Mouse (Mus musculus) CH12.LX (cell line): Measurements from ENCODE around the gene Adra2a. TPM values are rescaled to one million over a fixed set of nuclear protein-coding genes. Genes with fewer than 3 reads are reported as not detected.

Experiments
- DNase-seq: peaks from one replicate; pipeline ENCODE4 v3.0.0-alpha.2; 2013; ENCODE audit errors: extremely low read depth
- H3K27ac ChIP-seq: 2 replicates; pipeline ENCODE4 v1.5.1; 2012; ENCODE audit warnings: low read depth, mild to moderate bottlenecking, control low read depth, moderate library complexity; ENCODE audit not compliant: insufficient read depth
- H3K27me3 ChIP-seq: replicated peaks from 2 replicates; pipeline ENCODE3; 2012; ENCODE audit warnings: inconsistent platforms
- H3K36me3 ChIP-seq, 2 experiments: replicated peaks in 1 of 2; 2 replicates each; pipeline versions ENCODE3 to v1.6.1; 2012; ENCODE audit warnings: inconsistent platforms in 1 of 2, low read length in 1 of 2, mild to moderate bottlenecking in 1 of 2, mixed read lengths in 1 of 2, moderate library complexity in 1 of 2; ENCODE audit not compliant: control insufficient read depth in 1 of 2, insufficient read depth in 1 of 2
- H3K4me1 ChIP-seq, 2 experiments: 2 replicates each; pipeline ENCODE4 v1.6.1; 2012; ENCODE audit warnings: inconsistent platforms in 1 of 2, moderate library complexity in 1 of 2; ENCODE audit not compliant: insufficient read depth in 2 of 2, control insufficient read depth in 1 of 2
- H3K4me2 ChIP-seq: 2 replicates; pipeline ENCODE4 v1.6.1; 2012; ENCODE audit warnings: low read depth, mild to moderate bottlenecking, control low read depth; ENCODE audit not compliant: poor library complexity, insufficient read depth, severe bottlenecking
- H3K4me3 ChIP-seq, 3 experiments: fragments of 150-350 bp in 1 of 3; sonication (generic) in 1 of 3; replicated peaks in 1 of 3; 2 replicates each; pipeline versions ENCODE3 to v1.5.1; 2011 to 2012; ENCODE audit warnings: low read depth in 2 of 3, low read length in 2 of 3, mild to moderate bottlenecking in 2 of 3, moderate library complexity in 2 of 3, control low read depth in 1 of 3, improper control_type of control experiment in 1 of 3, inconsistent platforms in 1 of 3, mixed read lengths in 1 of 3; ENCODE audit not compliant: poor library complexity in 1 of 3
- H3K79me2 ChIP-seq: replicated peaks from 2 replicates; pipeline ENCODE4 v1.6.1; 2012; ENCODE audit warnings: mild to moderate bottlenecking, moderate library complexity; ENCODE audit not compliant: control insufficient read depth, poor library complexity, insufficient read depth, severe bottlenecking; ENCODE audit errors: extremely low read depth
- H3K9ac ChIP-seq: 2 replicates; pipeline ENCODE4 v1.6.1; 2012; ENCODE audit warnings: low read depth, mild to moderate bottlenecking, control low read depth, moderate library complexity; ENCODE audit not compliant: insufficient read depth
- H3K9me3 ChIP-seq: replicated peaks from 2 replicates; pipeline ENCODE3; 2012; ENCODE audit warnings: low read length, inconsistent platforms, mixed read lengths
- CHD1 ChIP-seq: IDR thresholded peaks from 2 replicates; pipeline ENCODE4 v1.6.1; 2012; ENCODE audit warnings: low read depth, low read length, improper control_type of control experiment, inconsistent platforms
- CHD2 ChIP-seq: IDR thresholded peaks from 2 replicates; pipeline ENCODE4 v1.6.1; 2011; ENCODE audit warnings: low read length, improper control_type of control experiment
- CTCF ChIP-seq, 2 experiments: IDR thresholded peaks in 1 of 2; conservative IDR thresholded peaks in 1 of 2; 2 replicates each; pipeline ENCODE4 v1.5.1; 2011 to 2012; ENCODE audit warnings: low read depth in 2 of 2, low read length in 2 of 2, improper control_type of control experiment in 1 of 2, inconsistent platforms in 1 of 2, mild to moderate bottlenecking in 1 of 2, moderate library complexity in 1 of 2
- E2F4 ChIP-seq: IDR thresholded peaks from 2 replicates; pipeline ENCODE4 v1.6.1; 2011; ENCODE audit warnings: low read depth, low read length, improper control_type of control experiment; ENCODE audit not compliant: insufficient replicate concordance
- EP300 ChIP-seq: IDR thresholded peaks from 2 replicates; pipeline ENCODE4 v1.6.1; 2011; ENCODE audit warnings: low read length, improper control_type of control experiment
- GABPA ChIP-seq: IDR thresholded peaks from 2 replicates; pipeline ENCODE4 v1.6.1; 2012; ENCODE audit warnings: low read depth, low read length, improper control_type of control experiment, inconsistent platforms; ENCODE audit not compliant: insufficient replicate concordance
- HCFC1 ChIP-seq: IDR thresholded peaks from 2 replicates; pipeline ENCODE4 v1.6.1; 2012; ENCODE audit warnings: low read depth, mild to moderate bottlenecking, inconsistent platforms, low read length, improper control_type of control experiment
- IRF4 ChIP-seq: IDR thresholded peaks from 2 replicates; pipeline ENCODE4 v1.6.1; 2014; ENCODE audit warnings: low read depth, mild to moderate bottlenecking, inconsistent platforms, low read length, improper control_type of control experiment
- MAFK ChIP-seq: IDR thresholded peaks from 2 replicates; pipeline ENCODE4 v1.6.1; 2011; ENCODE audit warnings: low read length, improper control_type of control experiment; ENCODE audit not compliant: insufficient replicate concordance
- MEF2A ChIP-seq: IDR thresholded peaks from 2 replicates; pipeline ENCODE4 v1.6.1; 2014; ENCODE audit warnings: low read depth, mild to moderate bottlenecking, inconsistent platforms, low read length, improper control_type of control experiment, borderline replicate concordance
- NELFE ChIP-seq: IDR thresholded peaks from 2 replicates; pipeline ENCODE4 v1.6.1; 2011; ENCODE audit warnings: low read depth, low read length, improper control_type of control experiment
- NRF1 ChIP-seq: IDR thresholded peaks from 2 replicates; pipeline ENCODE4 v1.6.1; 2014; ENCODE audit warnings: low read depth, mild to moderate bottlenecking, inconsistent platforms, low read length, improper control_type of control experiment, moderate library complexity
- POLR2A ChIP-seq: IDR thresholded peaks from 2 replicates; pipeline ENCODE4 v1.6.1; 2011; ENCODE audit warnings: low read depth, mild to moderate bottlenecking, improper control_type of control experiment, low read length
- RCOR1 ChIP-seq: conservative IDR thresholded peaks from 2 replicates; pipeline ENCODE4 v1.6.1; 2012; ENCODE audit warnings: low read depth, mild to moderate bottlenecking, inconsistent platforms, low read length, improper control_type of control experiment
- TCF12 ChIP-seq: IDR thresholded peaks from 2 replicates; pipeline ENCODE4 v1.6.1; 2014; ENCODE audit warnings: low read depth, mild to moderate bottlenecking, inconsistent platforms, low read length, improper control_type of control experiment
- USF2 ChIP-seq: conservative IDR thresholded peaks from 2 replicates; pipeline ENCODE4 v1.6.1; 2011; ENCODE audit warnings: low read depth, low read length, improper control_type of control experiment
- ZC3H11A ChIP-seq: IDR thresholded peaks from 2 replicates; pipeline ENCODE4 v1.6.1; 2012; ENCODE audit warnings: low read depth, mild to moderate bottlenecking, inconsistent platforms, low read length, improper control_type of control experiment
- ZMIZ1 ChIP-seq: IDR thresholded peaks from 2 replicates; pipeline ENCODE4 v1.6.1; 2012; ENCODE audit warnings: low read depth, mild to moderate bottlenecking, inconsistent platforms, low read length, improper control_type of control experiment
- dilution Hi-C: fragments of 300-500 bp; cut with MboI; formaldehyde crosslinking; loops from 2 replicates; pipeline ENCODE4 v1.14.3; 2020; ENCODE audit warnings: low sequenced_read_pairs; ENCODE audit not compliant: extremely low pct_unique_long_range_greater_than_20kb, extremely low pct_ligation_motif_present
- in situ Hi-C: fragments of 300-500 bp; cut with MboI; formaldehyde crosslinking; loops from 3 replicates; pipeline ENCODE4 v1.14.3; 2019; ENCODE audit warnings: low sequenced_read_pairs, low pct_ligation_motif_present, low pct_unique_long_range_greater_than_20kb, mixed read lengths
- polyA plus RNA-seq: library from polyadenylated mRNA; unstranded; fragments of >175 nt; gene quantifications from 2 replicates; pipeline ENCODE4 v1.2.1, GENCODE M21; 2012; ENCODE audit warnings: low read depth; ENCODE audit not compliant: insufficient read length
- total RNA-seq, 2 experiments: library from RNA; depleted of rRNA; stranded (reverse); fragments of 300-350 nt in 1 of 2; fragments of >200 nt in 1 of 2; gene quantifications; 2 replicates each; pipeline ENCODE4 v1.2.3; 2012 to 2014

The Adra2a gene
- total and polyA plus RNA-seq, 3 experiments: 0.04 to 0.07 TPM; not detected in 1

DNA sequence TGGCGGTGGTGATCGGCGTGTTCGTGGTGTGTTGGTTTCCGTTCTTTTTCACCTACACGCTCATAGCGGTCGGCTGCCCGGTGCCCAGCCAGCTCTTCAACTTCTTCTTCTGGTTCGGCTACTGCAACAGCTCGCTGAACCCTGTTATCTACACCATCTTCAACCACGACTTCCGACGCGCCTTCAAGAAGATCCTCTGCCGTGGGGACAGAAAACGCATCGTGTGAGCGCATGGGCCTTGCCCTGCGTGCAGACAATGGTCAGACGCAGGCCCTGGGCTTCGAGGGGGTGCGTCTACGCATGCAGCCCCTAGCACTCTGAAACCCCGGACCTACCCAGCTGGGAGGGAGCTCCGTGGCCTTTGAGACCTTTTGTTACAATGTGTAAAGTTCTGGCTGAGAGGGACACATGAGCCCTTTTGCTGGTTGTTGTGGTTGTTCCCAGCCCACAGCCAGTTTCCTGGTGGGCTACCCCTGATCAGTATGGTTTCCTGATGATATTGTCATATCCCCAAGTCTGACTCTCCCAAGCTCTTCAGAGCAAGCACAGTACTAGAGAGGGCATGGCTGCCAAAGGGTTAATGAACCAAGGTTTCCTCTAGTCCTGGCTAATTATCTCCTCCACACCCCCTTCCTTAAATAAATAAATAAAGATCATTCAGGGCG, 3.6 kb downstream of the Adra2a start:
- Histone ChIP-seq H3K9me3 (peaks cover 31% of the 10 kb centered on the region), H3K36me3 (peaks cover 0 to 12% of the 10 kb centered on the region in 2 experiments), H3K79me2 (no peaks in the 10 kb centered on the region), H3K27me3 (no peaks in the 10 kb centered on the region), H3K4me2 (no peak overlapping the region), H3K9ac (no peak overlapping the region)
- in situ Hi-C loops: no loop called here
- no peak for DNase-seq
- dilution Hi-C loops: no loop called here
- no peak for TF ChIP-seq USF2
- TF ChIP-seq E2F4: no peak
- TF ChIP-seq NRF1: no peak
- no peak for TF ChIP-seq IRF4
- no peak for TF ChIP-seq ZMIZ1
- TF ChIP-seq CTCF (conservative IDR thresholded peaks at IDR 0.05 in 1 of 2, IDR thresholded peaks at IDR 0.05 in 1 of 2; ENCODE audit: low read depth in 2 of 2, low read length in 2 of 2): no peak
- TF ChIP-seq MEF2A: no peak
- TF ChIP-seq MAFK: no peak
- no peak for TF ChIP-seq TCF12
- no peak for TF ChIP-seq RCOR1
- no peak for TF ChIP-seq CHD2
- no peak for TF ChIP-seq EP300
- no peak for TF ChIP-seq POLR2A
- TF ChIP-seq HCFC1: no peak
- TF ChIP-seq CHD1: no peak
- TF ChIP-seq ZC3H11A: no peak
- TF ChIP-seq GABPA: no peak
- TF ChIP-seq, all 38 proteins: peak for 0
- Histone ChIP-seq H3K4me1 (peaks cover 0 to 28% of the 10 kb centered on the region in 2 experiments; a peak in 2 of 4 replicates), H3K4me3 (no peak overlapping the region), H3K27ac (no peak overlapping the region)

DNA sequence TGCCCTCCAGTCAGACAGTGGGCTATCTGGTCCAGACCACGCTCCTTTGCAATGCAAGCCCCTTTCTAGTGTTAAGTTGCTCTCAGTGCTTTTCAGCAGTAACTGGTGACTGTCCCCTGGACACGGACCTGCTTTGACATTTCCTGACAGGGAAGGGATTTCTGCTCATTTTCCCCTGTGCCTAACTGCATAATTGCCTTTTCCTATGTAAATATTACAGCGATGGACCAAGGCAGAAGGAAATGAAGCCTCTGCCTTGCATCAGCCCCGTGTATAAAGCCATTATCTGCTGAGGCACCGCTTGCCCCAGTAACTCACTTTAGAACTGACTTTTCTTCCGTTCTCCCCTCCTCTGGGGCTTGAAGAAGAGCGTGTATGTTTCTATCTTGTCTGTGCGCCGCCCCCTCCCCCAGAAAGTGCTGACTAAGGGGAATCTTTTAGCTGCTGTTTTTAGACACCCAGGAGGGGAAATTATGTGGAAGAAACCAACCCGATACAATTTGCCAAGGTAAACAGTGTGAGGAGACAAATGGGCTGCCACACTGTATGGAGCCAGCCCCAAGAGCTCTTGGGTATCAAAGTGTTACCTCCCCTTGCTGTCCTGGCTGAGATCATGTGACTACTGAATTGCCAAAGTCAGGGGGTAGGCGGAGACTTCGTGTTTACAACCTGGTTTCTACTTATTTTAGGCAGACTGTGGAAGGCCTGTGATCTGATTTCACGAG, 4.4 kb downstream of the Adra2a start:
- Histone ChIP-seq H3K27ac (no peak overlapping the region), H3K4me3 (no peak overlapping the region), H3K27me3 (no peaks in the 10 kb centered on the region), H3K4me2 (no peak overlapping the region), H3K36me3 (peaks cover 0 to 12% of the 10 kb centered on the region in 2 experiments), H3K79me2 (no peaks in the 10 kb centered on the region), H3K9me3 (peaks cover 31% of the 10 kb centered on the region), H3K4me1 (peaks cover 0 to 28% of the 10 kb centered on the region in 2 experiments; a peak in 2 of 4 replicates), H3K9ac (no peak overlapping the region)
- TF ChIP-seq NELFE (no peak), MAFK (peak; percentile 86)
- dilution Hi-C loops: no loop called here
- in situ Hi-C loops: no loop called here
- DNase-seq: no peak
